Mouse (Mus musculus) midbrain, embryonic 11.5 days (tissue): ENCODE data around the gene Nsun7. TPM values are rescaled to one million over a fixed set of nuclear protein-coding genes. Genes with fewer than 3 reads are reported as not detected.
"Not testable (repeated sequence)": the region's sequence is repeated elsewhere in the genome, so short reads cannot be mapped to it uniquely, and the experiment has no call there.

Source experiments
- ATAC-seq: fragments of 200-750 bp; cut with Nextera tagmentation; 2 replicates; pipeline ENCODE4 v1.8.0; 2017; ENCODE audit warnings: moderate TSS enrichment, moderate library complexity; ENCODE audit not compliant: low FRiP score
- DNase-seq: peaks from one replicate; pipeline ENCODE4 v3.0.0; 2015; ENCODE audit warnings: low spot score; ENCODE audit errors: missing footprints
- H3K27ac ChIP-seq: fragments of 300-500 bp; sonication (generic); 2 replicates; pipeline ENCODE4 v1.5.1; 2014; ENCODE audit warnings: low read depth, low read length
- H3K27me3 ChIP-seq: fragments of 300-500 bp; sonication (generic); 2 replicates; pipeline ENCODE4 v1.6.1; 2014; ENCODE audit warnings: mild to moderate bottlenecking, low read length, moderate library complexity, mixed read lengths; ENCODE audit not compliant: control insufficient read depth, insufficient read depth
- H3K36me3 ChIP-seq: fragments of 300-500 bp; sonication (generic); 2 replicates; pipeline ENCODE4 v1.6.1; 2014; ENCODE audit warnings: mild to moderate bottlenecking, low read length, moderate library complexity, mixed read lengths; ENCODE audit not compliant: control insufficient read depth, insufficient read depth
- H3K4me1 ChIP-seq: fragments of 300-500 bp; sonication (generic); 2 replicates; pipeline ENCODE4 v1.6.1; 2014; ENCODE audit warnings: low read length; ENCODE audit not compliant: control insufficient read depth, insufficient read depth
- H3K4me2 ChIP-seq: fragments of 300-500 bp; sonication (generic); 2 replicates; pipeline ENCODE4 v1.6.1; 2014; ENCODE audit warnings: mild to moderate bottlenecking, moderate library complexity
- H3K4me3 ChIP-seq: fragments of 300-500 bp; sonication (generic); 2 replicates; pipeline ENCODE4 v1.5.1; 2014; ENCODE audit warnings: low read depth, low read length
- H3K9ac ChIP-seq: fragments of 300-500 bp; sonication (generic); 2 replicates; pipeline ENCODE4 v1.6.1; 2014; ENCODE audit warnings: low read length
- H3K9me3 ChIP-seq: fragments of 300-500 bp; sonication (generic); 2 replicates; pipeline ENCODE4 v1.6.1; 2016; ENCODE audit warnings: low read length; ENCODE audit not compliant: control insufficient read depth
- WGBS: fragments of 180-500 bp; shearing (Covaris S2); extraction: QIAGEN DNeasy Blood & Tissue Kit; methylation state at CpG from one replicate; pipeline ENCODE4 v1.1.7; 2014; 5-methylcytosine and 5-hydroxymethylcytosine counted together
- polyA plus RNA-seq: library from polyadenylated mRNA; unstranded; fragments of >200 nt; fragmentation: Nextera tagmentation; extraction: Ambion mirVana; gene quantifications from 2 replicates; pipeline ENCODE4 v1.2.1, GENCODE M21; 2014

Gene Nsun7
- polyA plus RNA-seq, 1 experiment from 2014 or later, result 0.49 TPM

DNA sequence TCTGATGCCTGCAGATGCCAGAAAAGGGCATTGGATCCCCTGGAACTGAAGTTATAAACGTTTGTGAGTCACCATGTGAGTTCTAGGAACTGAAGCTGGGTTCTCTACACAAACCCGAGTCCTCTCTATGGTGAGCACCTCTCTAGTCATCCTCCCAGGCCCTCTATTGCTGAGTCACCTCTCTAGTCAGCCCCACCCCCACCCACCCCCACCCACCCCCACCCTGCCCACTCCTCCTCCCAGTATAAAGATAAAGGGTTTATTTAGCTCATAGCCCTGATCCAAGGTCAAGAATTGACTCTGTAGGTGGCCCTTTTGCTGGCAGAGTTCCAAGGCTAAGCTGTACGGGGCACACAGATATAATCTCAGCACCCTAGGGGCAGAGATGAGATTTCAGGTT, 27.2 kb upstream of the Nsun7 start:
- Histone ChIP-seq H3K36me3 (no peaks in the 10 kb centered on the region), H3K27ac (no peak overlapping the region), H3K9me3 (no peaks in the 10 kb centered on the region), H3K4me1 (no peaks in the 10 kb centered on the region), H3K4me3 (no peak overlapping the region), H3K9ac (no peak overlapping the region), H3K27me3 (no peaks in the 10 kb centered on the region), H3K4me2 (no peak overlapping the region)
- DNase-seq (no peak), ATAC-seq (no peak)
- 68% methylated on average over 3 of the region's 3 CpGs for WGBS

DNA sequence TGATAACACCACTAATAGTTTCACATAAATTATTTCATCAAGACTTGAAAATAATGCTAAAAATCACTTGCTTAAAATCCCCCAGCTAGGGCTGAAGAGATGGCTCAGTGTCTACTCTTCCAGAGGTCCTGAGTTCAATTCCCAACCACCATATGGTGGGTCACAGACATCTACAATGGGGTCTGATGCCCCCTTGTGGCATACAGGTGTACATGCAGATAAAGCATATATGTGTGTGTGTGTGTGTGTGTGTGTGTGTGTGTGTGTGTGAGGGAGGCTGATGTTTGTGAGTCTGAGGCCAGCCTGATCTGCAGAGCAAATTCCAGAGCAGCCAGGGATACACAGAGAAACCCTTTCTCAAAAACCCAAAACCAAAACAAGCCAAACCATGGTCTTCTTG, 17.8 kb upstream of the Nsun7 start:
- Histone ChIP-seq H3K4me1 (peaks cover 10% of the 10 kb centered on the region), H3K9ac (no peak overlapping the region), H3K4me2 (no peak overlapping the region), H3K4me3 (no peak overlapping the region), H3K9me3 (no peaks in the 10 kb centered on the region), H3K36me3 (no peaks in the 10 kb centered on the region), H3K27me3 (no peaks in the 10 kb centered on the region), H3K27ac (no peak overlapping the region)
- no peak for DNase-seq
- ATAC-seq, result no peak

GRCm38 (mm10) chr5:66243467-66243866, 16.2 kb upstream of the Nsun7 start:
- ATAC-seq (no peak), DNase-seq (no peak)
- Histone ChIP-seq H3K36me3 (no peaks in the 10 kb centered on the region), H3K9ac (no peak overlapping the region), H3K9me3 (no peaks in the 10 kb centered on the region), H3K4me2 (no peak overlapping the region), H3K27ac (no peak overlapping the region), H3K27me3 (no peaks in the 10 kb centered on the region), H3K4me3 (no peak overlapping the region), H3K4me1 (peaks cover 10% of the 10 kb centered on the region)
- WGBS, result 87% methylated on average over 9 of the region's 9 CpGs

DNA sequence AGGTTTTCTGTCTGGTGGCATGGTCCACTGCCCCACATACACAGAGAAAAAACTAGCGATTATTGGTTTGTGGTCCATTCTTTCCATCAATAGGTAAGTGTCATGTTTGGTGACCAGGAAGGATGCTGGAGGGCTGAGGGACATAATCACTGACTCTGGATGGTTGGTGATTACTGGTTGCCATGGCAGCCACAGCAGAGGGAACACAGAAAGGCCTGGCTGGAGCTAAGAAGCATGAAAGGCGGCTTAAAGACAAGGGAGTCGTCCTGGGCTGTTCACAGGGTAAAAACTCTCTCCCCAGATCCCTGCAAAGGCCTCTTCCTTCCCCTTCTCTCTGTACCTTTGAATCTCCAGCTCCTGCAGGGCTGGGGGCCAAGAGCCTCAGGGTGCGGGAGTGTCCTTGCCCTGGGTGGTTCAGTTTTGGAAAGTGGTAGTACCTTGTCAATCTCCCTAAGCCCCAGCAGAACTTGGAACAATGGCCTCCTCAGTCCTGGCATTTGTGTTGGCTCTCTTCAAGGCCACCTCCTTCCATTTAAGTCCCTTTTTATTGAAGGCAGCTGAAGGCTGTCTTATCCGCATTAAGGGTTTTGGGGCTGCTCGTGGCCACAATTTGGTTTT, 15.5 kb upstream of the Nsun7 start:
- WGBS, result 21% methylated on average over 6 of the region's 6 CpGs
- ATAC-seq, result peak; percentile 73; the same call in 1 of the 2 replicates
- peak overlapping the region; percentile 65 for H3K27ac ChIP-seq

DNA sequence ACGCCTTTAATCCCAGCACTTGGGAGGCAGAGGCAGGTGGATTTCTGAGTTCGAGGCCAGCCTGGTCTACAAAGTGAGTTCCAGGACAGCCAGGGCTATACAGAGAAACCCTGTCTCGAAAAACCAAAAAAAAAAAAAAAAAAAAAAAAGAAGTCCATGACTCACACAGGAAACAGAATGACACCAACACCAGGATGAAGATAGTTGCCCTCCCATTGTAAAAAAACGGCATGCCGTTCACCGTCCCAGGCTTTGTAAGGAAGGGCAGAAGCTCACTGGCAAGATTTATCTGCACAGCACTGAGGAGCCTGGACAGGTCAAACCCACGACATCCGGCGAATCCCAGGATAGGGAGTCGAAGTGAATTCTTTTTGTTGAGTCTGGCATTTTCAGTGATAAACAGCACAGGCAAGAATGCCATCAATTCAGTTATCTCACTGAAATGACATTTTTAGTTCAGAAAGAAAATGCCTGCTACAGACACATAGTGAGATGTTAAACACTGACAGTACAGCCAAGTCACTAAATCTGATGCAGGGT, 13.7 kb upstream of the Nsun7 start:
- Histone ChIP-seq H3K27ac (no peak overlapping the region), H3K9ac (no peak overlapping the region), H3K9me3 (no peaks in the 10 kb centered on the region), H3K4me2 (no peak overlapping the region), H3K4me3 (no peak overlapping the region), H3K36me3 (no peaks in the 10 kb centered on the region), H3K4me1 (peaks cover 10% of the 10 kb centered on the region), H3K27me3 (no peaks in the 10 kb centered on the region)
- WGBS, result 94% methylated on average over 8 of the region's 10 CpGs
- ATAC-seq (no peak), DNase-seq (no peak)

More for the DNA sequence above, 15.5 kb upstream of the Nsun7 start:
- no peak overlapping the region for H3K4me3 ChIP-seq
- H3K9me3 ChIP-seq, result no peaks in the 10 kb centered on the region
- peaks cover 10% of the 10 kb centered on the region for H3K4me1 ChIP-seq
- H3K36me3 ChIP-seq, result no peaks in the 10 kb centered on the region
- 0 out of 2 replicates have a peak overlapping the region, but pooled peaks have one; percentile 13 for H3K4me2 ChIP-seq
- no peak overlapping the region for H3K9ac ChIP-seq
- DNase-seq, result peak; percentile 88
- no peaks in the 10 kb centered on the region for H3K27me3 ChIP-seq

- Histone ChIP-seq H3K36me3 (no peaks in the 10 kb centered on the region), H3K4me2 (no peak overlapping the region), H3K9ac (no peak overlapping the region), H3K27me3 (no peaks in the 10 kb centered on the region), H3K9me3 (no peaks in the 10 kb centered on the region), H3K4me1 (no peaks in the 10 kb centered on the region), H3K4me3 (no peak overlapping the region), H3K27ac (no peak overlapping the region)
- ATAC-seq, result no peak
- WGBS, result 79% methylated on average over 5 of the region's 5 CpGs
- DNase-seq, result no peak
Measured at GRCm38 (mm10) chr5:66253219-66253618, 6.5 kb upstream of the Nsun7 start.

DNA sequence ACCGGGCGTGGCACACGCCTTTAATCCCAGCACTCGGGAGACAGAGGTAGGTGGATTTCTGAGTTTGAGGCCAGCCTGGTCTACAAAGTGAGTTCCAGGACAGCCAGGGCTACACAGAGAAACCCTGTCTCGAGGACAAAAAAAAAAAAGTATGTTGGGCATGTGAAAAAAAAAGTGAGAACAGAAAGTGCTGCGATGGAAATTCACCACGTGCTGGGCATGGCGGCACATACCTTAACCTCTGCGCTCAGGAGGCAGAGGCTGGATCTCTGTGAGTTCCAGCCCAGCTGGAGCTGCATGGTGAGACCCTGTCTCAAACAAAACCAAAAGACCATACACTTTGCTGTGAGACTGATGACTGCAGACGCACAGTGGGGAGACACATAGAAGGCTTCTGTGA, 4.7 kb upstream of the Nsun7 start:
- Histone ChIP-seq H3K9me3 (no peaks in the 10 kb centered on the region), H3K9ac (no peak overlapping the region), H3K4me2 (no peak overlapping the region), H3K4me1 (no peaks in the 10 kb centered on the region; the same call in 1 of the 2 replicates), H3K27ac (no peak overlapping the region), H3K4me3 (no peak overlapping the region), H3K27me3 (no peaks in the 10 kb centered on the region), H3K36me3 (no peaks in the 10 kb centered on the region)
- ATAC-seq (no peak), DNase-seq (no peak)
- WGBS, result 87% methylated on average over 10 of the region's 10 CpGs

- H3K36me3 ChIP-seq, result no peaks in the 10 kb centered on the region
- ATAC-seq (no peak), DNase-seq (no peak)
- H3K27ac ChIP-seq, result no peak overlapping the region
- no peaks in the 10 kb centered on the region for H3K9me3 ChIP-seq
- H3K27me3 ChIP-seq, result no peaks in the 10 kb centered on the region; the same call in 1 of the 2 replicates
- no peak overlapping the region for H3K4me2 ChIP-seq
- H3K9ac ChIP-seq, result no peak overlapping the region
- 71% methylated on average over 2 of the region's 2 CpGs for WGBS
- no peak overlapping the region for H3K4me3 ChIP-seq
- no peaks in the 10 kb centered on the region; the same call in 1 of the 2 replicates for H3K4me1 ChIP-seq
Measured at GRCm38 (mm10) chr5:66259000-66259399, 697 bp upstream of the Nsun7 start.

GRCm38 (mm10) chr5:66259431-66259755, 304 bp upstream of the Nsun7 start:
- not testable (repeated sequence) for H3K36me3 ChIP-seq, H3K27ac ChIP-seq, ATAC-seq

More at GRCm38 (mm10) chr5:66259431-66259755, 304 bp upstream of the Nsun7 start:
- not testable (repeated sequence) for H3K9me3 ChIP-seq, H3K4me1 ChIP-seq, DNase-seq, H3K27me3 ChIP-seq
- Histone ChIP-seq H3K4me3 (peak overlapping the region; percentile 49), H3K9ac (peak overlapping the region; percentile 68), H3K4me2 (peak overlapping the region; percentile 89)
- 5% methylated on average over 5 of the region's 5 CpGs for WGBS
